Mouse (Mus musculus) embryo, embryonic 11.5 days (tissue): ENCODE results near the gene Cubn.

Source experiments
- DNase-seq: peaks from one replicate; pipeline ENCODE4 v3.0.0-alpha.2; 2012; ENCODE audit warnings: low read depth, low spot score

Gene Cubn

DNA sequence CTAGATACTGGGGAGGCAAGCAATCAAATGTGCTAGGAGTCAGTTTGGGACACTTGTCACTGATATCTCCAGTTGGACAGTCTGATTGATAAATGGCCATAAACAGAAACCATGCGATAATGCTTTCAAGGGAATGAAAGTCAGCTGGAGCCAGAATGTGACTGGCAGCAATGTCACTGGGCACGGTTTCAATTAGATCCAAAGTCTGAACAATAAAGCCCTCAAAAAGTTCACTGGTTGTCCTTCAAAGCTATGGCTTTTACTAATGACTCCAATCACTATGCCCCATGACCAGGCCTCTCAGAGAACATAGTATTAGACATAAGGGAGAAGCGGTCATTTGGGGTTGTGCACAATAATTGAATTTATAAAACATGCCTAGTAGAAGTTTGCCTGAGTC is 7.0 kb downstream of the Cubn start:
- no peak for DNase-seq

DNA sequence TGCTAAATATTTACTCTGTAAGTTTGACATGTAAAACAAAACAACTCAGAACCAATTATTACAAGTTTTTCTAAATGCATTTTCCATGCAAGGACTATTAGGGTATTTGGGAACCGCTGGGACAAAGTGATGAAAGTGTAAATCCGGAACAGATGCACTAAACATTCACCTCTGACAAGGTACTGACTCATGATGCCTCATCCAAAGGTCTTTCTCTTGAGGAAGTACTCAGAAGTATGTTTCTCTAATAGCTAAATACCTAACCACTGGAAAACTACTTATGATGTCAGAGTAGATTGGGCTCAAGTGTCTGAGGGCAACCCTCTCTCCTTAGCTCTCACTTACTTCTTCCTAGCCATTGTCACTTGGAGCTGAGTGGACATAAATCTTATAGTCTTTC is 10.9 kb downstream of the Cubn start:
- no peak for DNase-seq

DNA sequence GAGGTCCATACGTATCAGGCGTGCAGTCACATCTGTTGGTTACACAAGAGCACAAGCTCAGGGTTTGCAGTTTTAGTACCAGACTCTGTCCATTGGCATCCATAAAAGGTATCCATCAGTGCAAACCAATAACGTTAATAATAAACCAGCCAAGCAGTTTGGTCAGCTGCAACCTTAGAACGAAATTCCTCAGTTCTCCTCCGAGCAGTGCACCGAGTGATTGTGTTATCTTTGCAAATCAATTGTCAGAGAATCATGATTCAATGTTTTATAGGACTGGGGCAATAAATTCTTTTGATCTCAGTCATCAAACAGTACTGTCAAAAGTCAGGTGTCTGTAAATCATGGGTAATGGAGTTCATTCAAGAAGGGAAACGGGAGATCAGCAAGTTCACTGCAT is 12.4 kb downstream of the Cubn start:
- DNase-seq, result no peak

DNA sequence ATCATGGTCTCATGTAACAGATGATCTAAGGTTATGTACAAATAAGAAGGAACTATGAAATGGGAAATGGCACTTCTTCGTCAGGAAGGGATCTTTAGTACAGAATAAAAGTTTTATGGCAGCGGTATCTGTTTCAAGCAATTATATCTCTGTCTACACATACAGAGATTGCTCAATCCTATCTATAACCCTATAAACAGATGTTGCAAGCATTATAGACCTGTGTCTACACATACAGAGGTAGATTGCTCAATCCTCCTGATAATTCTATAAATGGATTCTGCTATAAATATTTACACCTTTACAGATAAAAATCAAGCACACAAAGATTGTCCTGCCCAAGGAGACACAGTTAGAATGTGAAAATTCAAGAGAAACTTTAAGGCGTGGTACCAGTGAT is 21.5 kb downstream of the Cubn start:
- no peak for DNase-seq

DNA sequence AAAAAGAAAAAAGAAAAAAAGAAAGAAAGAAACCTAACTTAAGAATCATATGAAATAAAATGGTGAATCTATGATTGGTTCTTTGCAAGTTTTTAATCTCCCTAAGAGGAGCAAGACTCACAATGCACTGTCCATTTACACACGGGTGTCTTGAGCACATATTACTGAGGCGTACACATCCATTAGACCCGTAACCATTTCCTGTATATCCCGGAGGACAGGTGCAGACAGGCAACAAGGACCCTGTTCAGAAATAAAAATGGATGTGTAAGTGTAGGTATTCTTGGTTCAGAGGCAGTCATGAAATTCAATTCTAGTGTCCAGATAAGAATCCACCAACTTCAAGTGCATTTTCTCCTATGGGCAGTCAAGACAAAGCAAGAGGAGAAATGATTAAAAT is 22.0 kb downstream of the Cubn start:
- no peak for DNase-seq

DNA sequence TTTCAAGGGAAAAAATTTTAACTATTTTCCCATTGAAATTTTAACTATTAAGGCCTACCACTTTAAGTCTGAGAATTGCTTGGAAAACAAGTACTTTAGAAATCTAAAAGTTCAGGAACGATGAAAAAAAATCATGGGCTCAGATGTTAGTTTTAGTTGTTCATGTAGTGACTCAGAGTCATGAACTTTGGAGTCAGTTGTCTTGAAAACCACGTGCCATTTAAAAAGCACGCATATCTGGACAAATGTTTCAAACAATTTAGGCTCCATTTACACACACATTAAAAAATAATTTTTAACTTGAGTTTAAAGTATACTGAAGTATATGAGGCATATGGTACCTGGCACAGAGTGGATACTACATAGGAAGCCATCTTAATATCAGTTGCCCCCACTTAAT is 24.9 kb downstream of the Cubn start:
- no peak for DNase-seq

DNA sequence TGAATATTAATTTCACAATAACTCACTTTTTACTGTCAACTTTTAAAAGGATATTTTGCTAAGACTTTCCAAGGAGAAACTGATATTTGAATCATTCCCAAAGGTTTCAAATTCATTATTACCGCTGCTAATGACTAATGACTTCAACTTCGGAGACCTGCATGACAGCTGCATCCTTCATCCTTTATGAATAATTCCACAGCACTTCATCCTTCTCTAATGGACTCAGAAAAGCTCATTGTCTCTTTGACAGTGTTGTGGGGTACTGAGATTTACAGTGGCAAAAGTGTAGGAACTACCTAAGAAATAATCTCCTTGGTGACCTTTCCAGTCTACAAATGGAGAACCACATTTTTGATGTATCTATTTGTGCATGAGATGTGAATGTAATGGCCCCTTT is 33.5 kb downstream of the Cubn start:
- DNase-seq, result no peak

DNA sequence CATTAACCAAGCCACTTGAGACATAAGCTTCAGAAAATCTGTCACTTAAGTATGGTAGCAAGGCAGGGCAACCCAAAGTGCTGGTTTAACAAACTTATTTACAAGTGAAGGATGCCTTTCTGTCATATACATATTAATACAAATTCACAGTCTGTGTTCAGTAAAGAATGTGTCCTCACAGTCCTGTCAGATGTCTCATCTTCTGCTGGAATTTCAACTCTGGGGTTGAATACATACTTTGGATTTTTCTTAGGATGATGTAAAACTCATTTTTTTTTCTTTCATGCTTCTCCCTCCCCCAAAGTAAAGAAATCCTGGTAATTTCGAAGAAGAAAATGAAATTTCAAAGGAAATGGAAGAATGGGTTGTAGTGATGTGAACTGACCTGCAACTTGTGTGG is 34.8 kb downstream of the Cubn start:
- DNase-seq, result no peak

DNA sequence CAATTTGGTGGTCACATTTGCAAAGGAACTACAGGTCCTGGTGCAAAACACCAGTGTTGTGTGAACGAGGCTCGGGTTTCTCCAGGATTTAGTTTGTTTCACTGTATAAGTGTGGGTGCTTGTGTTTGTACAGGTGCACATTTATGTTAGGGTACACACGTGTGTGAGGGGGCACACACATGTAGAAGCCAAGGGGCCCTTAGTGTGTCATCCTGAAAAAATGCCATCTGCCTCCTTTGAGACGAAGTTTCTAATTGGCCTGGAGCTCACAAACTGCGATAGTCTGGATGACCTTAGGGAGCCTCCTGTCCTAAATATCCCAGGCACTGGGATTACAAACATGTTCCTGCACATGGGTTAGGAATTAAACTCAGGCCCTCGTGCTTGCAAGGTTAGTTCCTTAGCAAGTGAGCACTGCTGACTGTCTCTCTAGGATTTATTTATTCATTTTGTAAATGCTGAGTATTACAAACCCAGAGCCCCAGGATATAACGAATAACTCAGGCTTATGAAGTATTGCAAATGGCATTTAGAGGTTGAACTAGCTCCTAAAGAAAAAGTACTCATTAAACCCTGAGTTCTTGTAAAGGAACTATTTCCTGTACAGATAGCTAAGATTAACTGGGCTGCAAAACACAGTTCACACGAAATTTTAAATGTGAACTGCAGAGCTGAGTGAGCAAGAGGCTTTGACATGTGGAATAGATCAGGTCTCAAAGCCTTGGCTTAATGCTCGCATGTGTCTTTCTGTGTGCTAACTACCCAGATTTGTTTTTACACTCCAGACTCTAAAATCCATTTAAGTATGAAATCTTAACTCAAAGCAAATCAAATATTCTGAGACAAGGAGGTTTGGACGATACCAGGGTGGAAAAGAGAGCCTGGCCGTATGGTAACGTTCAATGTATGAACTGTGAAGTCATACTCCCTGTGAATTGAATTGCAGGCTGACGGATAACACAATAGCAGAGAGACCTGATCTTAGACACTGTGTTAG is 39.8 kb downstream of the Cubn start:
- DNase-seq, result no peak

DNA sequence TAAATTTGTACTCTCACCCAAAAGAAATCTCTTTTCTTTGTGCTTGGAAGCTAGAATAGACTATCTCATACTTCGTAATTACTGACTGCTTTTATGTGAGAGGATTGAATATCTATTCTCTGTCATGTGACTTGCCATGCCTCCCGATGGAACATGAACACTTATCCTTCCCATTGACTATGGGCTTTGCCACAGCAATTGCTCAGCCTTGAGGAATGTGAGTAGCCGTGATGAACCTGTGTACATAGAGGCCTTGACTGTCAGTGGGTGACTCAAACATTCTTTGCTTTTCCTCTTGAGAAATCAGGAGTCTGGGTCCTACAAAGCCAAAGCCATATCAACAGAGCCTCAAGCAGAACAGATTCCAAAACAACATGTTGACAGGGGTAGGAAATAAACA is 40.7 kb downstream of the Cubn start:
- DNase-seq, result no peak

DNA sequence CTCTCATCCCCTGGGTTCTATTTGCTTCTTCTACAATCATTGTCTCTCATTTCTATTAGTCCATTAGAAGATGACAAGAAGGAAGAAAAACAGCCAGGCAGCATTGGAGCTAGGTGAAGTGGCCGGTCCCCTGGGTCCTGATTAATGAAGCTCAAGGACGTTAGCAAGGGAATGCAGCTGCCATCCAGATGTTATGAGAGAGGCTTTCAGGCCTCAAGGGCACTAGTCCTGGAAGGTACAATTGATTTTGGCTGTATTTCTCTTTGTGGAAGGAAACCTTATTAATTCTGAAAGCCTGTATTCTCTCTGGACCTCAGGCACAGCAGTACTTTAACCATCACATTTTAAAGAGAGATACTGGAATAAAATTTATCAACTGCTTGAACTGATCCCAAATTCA is 41.1 kb downstream of the Cubn start:
- no peak for DNase-seq

DNA sequence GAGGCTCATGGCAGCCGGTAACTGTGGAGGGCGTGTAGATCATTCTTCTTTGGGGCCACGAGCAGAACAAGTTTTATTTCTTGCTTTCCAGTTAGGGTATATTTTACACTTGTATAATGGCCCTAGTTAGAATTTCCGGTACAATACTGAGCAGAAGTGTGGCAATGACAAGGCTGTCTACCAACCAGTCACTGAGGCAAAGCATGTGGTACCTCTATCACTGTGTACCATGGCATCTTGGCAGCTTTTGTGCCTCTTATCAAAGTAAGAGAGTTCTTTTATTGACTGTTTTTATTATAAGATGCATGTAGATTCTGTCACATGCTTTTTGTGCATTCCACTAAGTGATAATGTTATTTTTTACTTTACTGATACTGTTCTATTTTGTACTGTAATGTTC is 46.5 kb downstream of the Cubn start:
- no peak for DNase-seq

DNA sequence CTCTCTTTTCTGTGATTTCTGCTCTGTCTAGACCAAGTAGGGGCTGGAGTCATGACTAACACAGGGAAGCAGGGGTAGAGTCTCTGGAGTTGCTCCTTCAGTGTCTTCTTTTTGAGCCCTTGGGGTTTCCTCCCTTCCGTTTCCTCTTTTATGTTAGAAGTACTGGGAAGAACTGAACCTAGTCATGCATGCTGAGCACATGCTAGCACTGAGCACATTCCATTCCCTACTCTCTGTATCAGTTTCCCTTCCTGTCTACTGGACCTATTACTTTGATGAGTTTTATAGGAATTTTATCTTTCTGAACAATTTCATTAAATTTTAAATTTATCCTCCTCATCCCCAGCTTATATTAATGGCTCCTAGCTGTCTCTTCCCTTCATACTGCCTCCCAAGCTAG is 52.6 kb downstream of the Cubn start:
- DNase-seq, result no peak

DNA sequence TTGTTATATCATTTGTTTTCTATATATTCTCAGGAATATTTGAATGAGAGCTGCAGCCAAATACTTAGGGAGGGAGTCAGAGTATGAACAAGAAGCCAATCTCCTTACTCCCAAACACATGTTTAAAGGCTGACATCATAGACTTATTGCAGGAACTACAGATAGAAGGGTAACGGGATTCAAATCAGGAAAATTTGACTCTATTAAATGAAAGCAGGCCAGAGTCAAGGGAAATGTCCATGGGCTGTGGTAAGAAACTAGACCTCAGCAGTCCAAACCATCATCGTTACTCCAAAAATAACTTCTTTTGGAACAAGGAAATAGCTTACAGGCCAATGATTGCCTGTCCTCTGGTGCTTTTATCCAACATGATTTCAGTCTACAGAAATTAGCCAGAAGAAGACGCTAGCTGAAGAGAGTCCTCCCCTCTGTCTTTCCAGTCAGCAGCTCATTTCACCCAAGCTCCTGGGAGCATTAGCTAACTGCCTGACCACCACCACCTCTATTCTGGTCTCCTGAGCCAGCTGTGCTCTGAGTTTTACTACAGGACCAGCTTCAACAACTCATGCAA is 53.3 kb downstream of the Cubn start:
- no peak for DNase-seq

DNA sequence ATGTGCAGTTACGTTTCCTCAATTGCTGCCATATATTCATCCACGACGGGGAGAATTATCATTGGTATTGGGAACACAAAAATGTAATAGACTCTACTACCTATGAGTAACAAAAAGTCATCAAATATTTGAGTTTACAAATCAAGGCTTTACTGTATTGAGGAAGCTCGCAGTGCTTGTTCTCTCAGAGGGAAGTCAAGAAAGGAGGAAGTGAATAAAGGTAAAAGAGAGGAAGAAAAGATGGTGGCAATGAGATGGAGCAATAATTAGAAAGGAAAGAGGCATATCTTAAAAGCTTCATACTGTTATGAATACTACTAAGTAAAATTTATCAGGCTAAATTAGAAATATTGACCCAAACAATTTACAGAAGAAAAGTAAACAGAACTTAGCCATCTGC is 59.6 kb downstream of the Cubn start:
- no peak for DNase-seq

DNA sequence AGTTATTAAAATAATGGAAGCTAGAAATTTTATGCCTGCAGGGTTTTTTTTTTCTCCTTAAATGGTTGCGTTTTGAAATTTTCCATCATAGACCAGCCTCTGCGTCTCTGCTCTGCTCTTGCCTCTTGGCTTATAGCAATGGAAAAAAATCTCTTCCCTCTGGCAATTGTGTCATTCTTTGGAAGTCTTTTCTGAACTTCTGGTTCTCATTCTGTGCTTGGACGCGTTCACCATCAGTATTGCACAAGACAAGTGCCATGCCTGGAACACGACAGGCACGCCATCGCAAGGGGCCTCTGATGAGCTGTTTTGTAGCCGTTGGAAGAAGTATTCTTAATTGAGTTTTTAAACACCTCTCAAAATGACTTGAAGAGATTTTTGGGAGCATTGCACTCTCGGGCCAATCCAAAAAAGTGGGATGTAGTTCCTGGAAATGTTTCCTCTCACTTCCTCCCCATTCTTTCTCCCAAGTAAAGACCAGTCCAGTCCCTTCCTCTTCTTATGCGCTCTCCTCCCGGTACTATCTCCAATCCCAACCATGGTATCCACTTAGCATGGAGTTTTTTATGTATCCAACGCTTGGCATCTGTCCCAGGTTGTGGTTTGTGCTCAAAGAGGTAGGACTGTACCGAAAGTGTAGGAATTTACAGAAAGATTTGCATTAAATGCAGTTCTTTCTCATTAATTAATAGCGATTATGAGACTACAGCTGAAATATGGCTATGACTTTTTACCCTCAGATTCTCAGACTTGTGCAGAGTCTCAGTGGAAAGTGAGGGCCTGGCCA is 69.4 kb downstream of the Cubn start:
- DNase-seq, result no peak

DNA sequence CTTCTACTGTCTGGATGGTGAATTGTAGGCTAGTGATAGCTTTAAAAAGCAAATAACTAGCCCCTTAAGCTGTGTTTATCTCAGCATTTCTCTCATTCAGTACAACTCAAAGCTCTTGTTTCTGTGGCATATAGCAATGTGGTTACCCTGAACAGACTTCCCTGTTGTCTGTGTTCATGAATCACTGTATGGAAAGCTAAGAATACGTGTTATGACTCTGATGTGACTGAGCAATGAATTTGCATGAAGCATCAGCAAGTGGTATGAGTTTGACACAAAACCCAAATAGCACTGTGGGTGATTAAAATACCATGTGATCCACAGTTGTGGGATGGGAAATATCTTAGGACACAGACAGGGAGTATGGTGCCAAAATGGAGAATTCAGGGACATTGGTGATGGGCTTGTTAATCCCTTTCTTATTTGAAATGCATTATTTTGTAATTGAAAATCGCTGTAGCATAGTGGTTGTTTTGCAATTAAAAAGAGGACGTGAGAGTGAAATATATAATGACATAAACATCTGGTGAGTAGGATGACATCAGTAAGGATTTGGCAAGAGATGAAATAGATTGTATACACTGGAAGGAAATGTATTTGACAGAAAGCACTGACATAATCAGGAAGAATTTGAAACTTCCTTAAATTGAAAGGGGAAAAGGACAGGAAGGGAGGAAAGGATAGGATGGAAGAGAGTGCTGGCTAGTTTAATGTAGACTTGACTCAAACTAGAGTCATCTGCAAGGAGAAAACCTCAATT is 74.7 kb downstream of the Cubn start:
- no peak for DNase-seq

DNA sequence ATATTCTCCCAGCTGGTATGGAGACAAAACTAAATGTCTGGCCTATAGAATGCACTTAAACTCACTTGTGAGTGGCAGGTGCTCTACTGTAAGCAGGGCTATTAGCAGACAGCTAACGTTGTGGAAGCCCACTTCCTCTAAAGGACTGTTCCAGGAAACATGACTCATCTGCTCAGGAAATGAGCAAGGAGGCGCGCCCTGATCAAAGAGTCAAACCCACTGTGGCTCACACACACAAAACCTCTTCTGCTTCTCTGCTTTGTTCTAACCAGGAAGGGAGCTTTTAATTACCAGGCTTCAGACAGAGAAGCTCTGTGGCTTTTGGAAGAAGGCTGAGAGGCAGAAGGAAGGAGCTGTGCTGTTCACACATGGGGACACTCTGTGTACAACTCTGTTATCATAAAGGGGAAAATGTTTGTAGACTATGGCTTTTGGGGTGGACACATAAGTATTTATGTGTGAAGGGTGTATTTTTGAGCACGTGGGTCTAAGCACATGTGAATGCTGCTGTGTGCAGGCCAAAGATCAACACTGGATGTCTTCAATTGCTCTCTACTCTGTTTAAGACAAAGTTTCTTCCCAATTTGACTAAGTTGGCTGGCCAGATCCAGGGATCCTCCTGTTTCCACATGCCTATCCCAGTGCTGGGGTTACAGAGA is 78.0 kb downstream of the Cubn start:
- DNase-seq, result no peak

DNA sequence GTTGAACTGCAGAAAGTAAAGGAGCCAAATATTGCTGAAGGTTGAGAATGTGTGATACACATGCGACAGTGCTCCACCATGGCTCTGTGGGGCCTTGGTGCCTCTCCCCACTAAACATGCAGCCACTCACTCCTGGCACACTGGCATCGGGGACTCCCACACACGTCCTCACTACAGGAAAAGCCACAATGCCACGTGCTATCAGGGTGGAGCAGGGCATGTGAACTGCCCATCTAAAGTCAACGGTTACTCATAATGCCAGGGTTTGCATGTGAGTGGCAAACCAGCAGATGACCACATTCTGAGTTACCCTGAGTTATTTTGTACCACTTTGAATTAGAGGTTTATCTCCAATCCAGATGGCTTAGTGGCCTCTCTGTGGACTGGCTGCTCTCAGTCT is 81.0 kb downstream of the Cubn start:
- no peak for DNase-seq

DNA sequence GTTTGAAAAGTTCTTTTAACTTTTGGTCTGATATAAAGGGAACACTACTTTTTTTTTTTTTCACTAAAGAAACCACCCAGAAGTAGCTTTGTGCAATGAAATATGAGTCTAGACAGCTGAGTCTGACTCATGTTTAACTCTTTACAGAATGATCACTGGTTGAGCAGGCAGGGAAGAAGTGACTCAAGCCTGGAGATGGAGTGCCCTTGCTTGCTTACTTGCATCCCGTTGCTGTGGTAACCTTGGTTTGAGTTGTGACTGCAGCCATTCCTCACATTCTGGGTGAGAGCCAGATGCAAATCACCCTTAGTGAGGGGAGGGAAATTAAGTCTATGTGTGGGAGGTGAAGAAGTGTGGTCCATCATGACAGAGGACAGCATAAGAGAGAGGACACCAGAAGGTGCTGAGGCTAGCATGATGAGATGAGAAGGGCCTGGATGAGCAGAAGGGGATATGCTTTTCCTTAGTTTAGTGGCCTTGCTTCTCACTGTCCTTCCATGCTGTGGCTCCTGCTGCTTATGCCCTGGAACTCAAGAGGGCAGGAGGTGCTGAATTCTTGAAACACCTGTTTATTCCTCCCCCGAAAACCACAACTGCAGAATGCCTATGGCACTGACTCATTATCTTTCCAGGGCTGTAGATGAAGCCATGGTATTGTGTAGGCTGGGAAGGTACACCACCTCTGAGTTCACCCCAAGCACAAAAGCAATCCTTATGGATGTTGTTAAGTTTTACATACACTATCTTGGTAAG is 81.7 kb downstream of the Cubn start:
- no peak for DNase-seq

DNA sequence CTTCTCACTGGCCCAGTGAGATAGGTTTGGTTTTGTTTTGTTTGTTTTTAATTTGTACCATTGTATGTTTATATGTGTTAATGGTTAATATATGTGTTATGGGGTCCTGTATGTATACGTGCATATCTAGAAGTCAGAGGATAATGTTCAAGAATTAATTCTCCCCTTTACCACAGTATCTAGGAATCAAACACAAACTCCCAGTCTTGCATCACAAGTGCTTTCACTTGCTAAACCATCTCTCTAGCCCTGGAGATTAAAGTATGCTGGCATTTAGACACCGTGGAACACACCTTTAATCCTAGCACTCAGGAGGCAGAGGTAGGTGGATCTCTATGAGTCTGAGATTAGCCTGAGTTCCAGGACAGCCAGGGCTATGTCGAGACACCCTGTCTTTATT is 83.3 kb downstream of the Cubn start:
- DNase-seq, result no peak
